23 mouse cellular contexts compared by ENCODE assay signal in genomic region chr6:89876963-89877362, GRCm38 (mm10). TPM values are rescaled to one million over a fixed set of nuclear protein-coding genes. Genes with fewer than 3 reads are reported as not detected.
"Had no signal": no experiment of that assay in that cellular context is flagged by ENCODE, and none has a peak within 500 bp of the region (broad histone marks: within the 10 kb centered on the region; RNA-seq: fewer than 3 reads in every experiment).

No protein-coding gene starts in this region.

- H3K4me3 ChIP-seq: lung, embryonic 15.5 days; megakaryocyte, embryonic 14.5 days; midbrain, embryonic 13.5 days; midbrain, embryonic 15.5 days; neural tube, embryonic 12.5 days; stomach, embryonic 15.5 days had no signal

- H3K4me2 ChIP-seq: lung, embryonic 15.5 days; midbrain, embryonic 11.5 days; midbrain, embryonic 13.5 days; midbrain, embryonic 15.5 days; neural tube, embryonic 12.5 days; stomach, embryonic 15.5 days had no signal

- H3K27me3 ChIP-seq: lung, embryonic 15.5 days; megakaryocyte, embryonic 14.5 days; midbrain, embryonic 13.5 days; midbrain, embryonic 15.5 days; neural tube, embryonic 12.5 days; stomach, embryonic 15.5 days had no signal

- H3K9me3 ChIP-seq: lung, embryonic 15.5 days; megakaryocyte, embryonic 14.5 days; midbrain, embryonic 13.5 days; neural tube, embryonic 12.5 days; stomach, embryonic 15.5 days had no signal

- H3K4me1 ChIP-seq: lung, embryonic 15.5 days; megakaryocyte, embryonic 14.5 days; midbrain, embryonic 13.5 days; midbrain, embryonic 15.5 days; neural tube, embryonic 12.5 days; stomach, embryonic 15.5 days had no signal

- DNase-seq: liver, postnatal 0 days; lung, adult 2 months; lung, postnatal 14 days; lung, postnatal 36 days; right cerebral cortex, postnatal 14 days; thymus, adult 2 months; thymus, postnatal 25 days; thymus, postnatal 4 days had no signal

- ATAC-seq: liver, postnatal 0 days; lung, postnatal 0 days; midbrain, embryonic 13.5 days; midbrain, embryonic 15.5 days had no signal

- H3K9ac ChIP-seq: liver, postnatal 0 days; lung, embryonic 15.5 days; midbrain, embryonic 13.5 days; midbrain, embryonic 15.5 days; neural tube, embryonic 12.5 days; stomach, embryonic 15.5 days had no signal

- H3K27ac ChIP-seq: lung, embryonic 15.5 days; macrophage; midbrain, embryonic 13.5 days; midbrain, embryonic 15.5 days; neural tube, embryonic 12.5 days; stomach, embryonic 15.5 days; stomach, postnatal 0 days had no signal

- H3K36me3 ChIP-seq: lung, embryonic 15.5 days; midbrain, embryonic 13.5 days; midbrain, embryonic 15.5 days; neural tube, embryonic 12.5 days; stomach, embryonic 15.5 days had no signal

RNA-seq across cellular contexts. Expression of gene Vmn1r42, which starts 0.8 kb away (rescaled TPM):
- total RNA-seq: megakaryocyte progenitor cell, adult 5-6 weeks; neutrophil, adult 5-6 weeks had no signal
- polyA plus RNA-seq: liver, postnatal 0 days; lung, adult 2 months; lung, embryonic 15.5 days; lung, postnatal 0 days; macrophage; midbrain, embryonic 11.5 days; midbrain, embryonic 13.5 days; midbrain, embryonic 15.5 days; neural tube, embryonic 12.5 days; neural tube, embryonic 14.5 days; spleen, adult 2 months; stomach, embryonic 15.5 days; stomach, postnatal 0 days; thymus, adult 2 months; urinary bladder, adult 2 months had no signal

RNA-seq across cellular contexts. Expression of gene Vmn1r43, which starts 0.8 kb away (rescaled TPM):
- total RNA-seq: megakaryocyte progenitor cell, adult 5-6 weeks had no signal
- polyA plus RNA-seq: liver, postnatal 0 days; lung, adult 2 months; macrophage; midbrain, embryonic 11.5 days; midbrain, embryonic 13.5 days; midbrain, embryonic 15.5 days; neural tube, embryonic 12.5 days; neural tube, embryonic 14.5 days; spleen, adult 2 months; thymus, adult 2 months; urinary bladder, adult 2 months had no signal

RNA-seq across cellular contexts. Expression of gene Vmn1r44, which starts 6.5 kb away (rescaled TPM):
- total RNA-seq: megakaryocyte progenitor cell, adult 5-6 weeks; neutrophil, adult 5-6 weeks had no signal
- polyA plus RNA-seq: liver, postnatal 0 days; lung, adult 2 months; lung, embryonic 15.5 days; lung, postnatal 0 days; macrophage; midbrain, embryonic 11.5 days; midbrain, embryonic 13.5 days; midbrain, embryonic 15.5 days; neural tube, embryonic 12.5 days; neural tube, embryonic 14.5 days; spleen, adult 2 months; stomach, embryonic 15.5 days; stomach, postnatal 0 days; thymus, adult 2 months; urinary bladder, adult 2 months had no signal
